Mouse (Mus musculus) forelimb bud, embryonic 11.5 days (tissue): ENCODE measurements around the gene Foxi3.

Experiments used
- DNase-seq: peaks from one replicate; pipeline ENCODE4 v3.0.0-alpha.2; 2012; ENCODE audit warnings: low read depth, low spot score

Foxi3 gene

DNA sequence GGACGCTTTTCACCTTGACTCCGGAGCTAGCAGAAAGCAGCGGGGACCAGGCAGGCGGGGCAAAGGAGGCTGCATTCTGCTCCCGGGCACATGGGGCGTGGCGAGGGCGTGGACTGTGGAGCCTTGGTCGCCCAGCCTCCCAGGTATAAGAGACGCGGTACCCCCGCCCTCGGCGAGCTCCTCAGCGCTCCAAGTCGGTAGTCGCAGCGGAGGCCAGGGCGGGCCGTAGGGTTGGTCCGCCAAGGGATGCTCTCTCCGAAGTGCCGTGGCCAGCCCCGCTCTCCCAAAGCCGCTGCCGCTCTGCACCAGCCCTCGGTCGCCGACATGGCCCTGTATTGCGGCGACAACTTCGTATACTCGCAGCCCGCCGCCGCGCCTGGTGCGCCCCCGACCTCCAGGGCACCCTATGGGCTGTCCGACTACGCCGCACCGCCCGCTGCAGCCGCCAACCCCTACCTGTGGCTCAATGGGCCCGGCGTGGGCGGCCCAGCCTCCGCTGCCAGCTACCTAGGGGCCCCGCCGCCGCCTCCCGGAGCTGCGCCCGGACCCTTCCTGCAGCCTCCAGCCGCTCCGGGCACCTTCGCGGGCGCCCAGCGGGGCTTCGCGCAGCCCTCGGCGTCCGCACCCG is at the start of gene Foxi3:
Gene Foxi3, plus strand, starts transcription at position 247 of the 628 bp plus-strand sequence.
- peak; percentile 55 for DNase-seq

DNA sequence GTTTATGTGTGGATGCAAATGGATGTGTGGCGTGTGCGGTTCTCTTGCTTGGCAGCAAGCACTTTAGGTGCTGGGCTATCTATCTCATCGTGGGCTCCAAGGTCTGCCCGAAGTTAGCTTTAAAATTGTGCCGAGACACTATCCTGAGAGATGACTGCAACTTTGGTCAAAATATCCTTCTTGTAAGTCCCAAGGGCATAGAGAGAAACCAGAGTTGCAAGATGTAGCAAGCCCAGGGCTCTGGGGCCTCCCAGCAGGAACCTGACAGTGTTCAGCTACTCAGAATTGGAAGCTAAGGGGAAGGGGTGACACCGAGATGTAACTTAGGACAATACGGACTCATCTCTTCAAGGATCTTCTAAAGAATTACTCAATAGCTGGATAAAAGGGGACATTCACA is 46.8 kb upstream of the Foxi3 start:
- no peak for DNase-seq

DNA sequence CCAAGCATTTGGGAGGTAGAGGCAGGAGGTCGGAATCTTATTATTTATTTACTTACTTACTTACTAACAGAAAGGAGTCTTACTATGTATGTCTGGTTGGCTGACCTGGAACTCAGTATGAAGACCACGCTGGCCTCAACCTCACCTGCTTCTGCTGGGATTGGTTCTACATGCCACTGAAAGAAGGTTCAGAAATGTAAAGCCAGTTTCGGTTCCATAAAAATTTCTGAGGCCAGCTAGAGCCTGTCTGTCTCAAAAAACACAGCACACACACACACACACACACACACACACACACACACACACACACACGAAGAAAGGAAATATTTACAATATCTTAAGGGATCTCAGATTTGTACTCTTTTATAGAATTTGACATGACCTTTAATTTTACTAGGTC is 46.0 kb upstream of the Foxi3 start:
- DNase-seq, result no peak

DNA sequence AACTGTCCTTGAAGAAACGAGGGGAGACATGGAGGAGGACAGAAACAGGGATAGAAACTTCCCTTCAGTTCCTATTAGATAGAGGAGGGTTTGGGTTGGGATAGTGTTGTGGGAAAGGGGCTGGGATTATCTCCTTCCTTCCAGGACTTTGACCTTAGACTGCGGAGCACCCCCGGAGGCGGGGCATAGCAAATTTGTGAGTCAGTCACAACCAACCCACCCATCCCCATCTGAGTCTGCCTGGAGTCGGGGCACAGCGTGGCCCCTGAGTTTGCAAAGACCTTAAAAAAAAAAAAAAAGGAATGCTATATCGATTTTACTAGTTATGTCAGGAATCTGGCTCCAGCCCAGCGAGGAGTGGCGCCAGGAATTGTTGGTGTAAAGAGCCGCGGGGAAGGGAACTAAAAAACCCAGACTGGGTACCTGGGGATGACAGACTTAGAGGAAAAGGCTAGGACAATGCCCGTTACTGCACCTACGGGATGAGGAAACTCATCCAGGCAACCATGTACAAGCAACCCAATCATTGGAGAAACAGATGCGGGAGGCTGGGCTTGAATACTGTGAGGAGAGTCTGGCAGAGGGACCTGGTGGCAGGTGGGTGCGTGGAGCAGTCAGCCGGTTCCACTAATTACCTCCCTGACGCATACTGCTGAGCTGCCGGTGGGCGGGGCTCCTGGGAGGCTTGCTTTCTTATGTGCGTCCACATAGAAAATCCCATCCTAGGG is 44.5 kb upstream of the Foxi3 start:
- DNase-seq, result peak; percentile 21

DNA sequence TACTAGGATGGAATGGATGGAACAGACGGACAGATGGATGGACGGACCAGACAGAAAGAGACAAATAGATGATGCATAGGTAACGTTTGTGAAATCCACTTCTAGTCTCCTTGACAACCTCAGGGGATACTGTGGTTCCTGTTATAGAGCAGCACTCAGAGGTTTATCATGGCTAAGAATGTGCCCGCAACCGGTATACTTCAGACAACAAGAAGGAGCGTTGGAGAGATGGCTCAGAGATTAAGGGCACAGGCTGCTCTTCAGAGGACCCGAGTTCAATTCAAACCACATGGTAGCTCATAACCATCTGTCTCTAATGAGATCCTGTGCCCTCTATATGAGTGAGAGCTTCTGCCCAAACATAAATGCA is 44.0 kb upstream of the Foxi3 start:
- DNase-seq, result no peak

DNA sequence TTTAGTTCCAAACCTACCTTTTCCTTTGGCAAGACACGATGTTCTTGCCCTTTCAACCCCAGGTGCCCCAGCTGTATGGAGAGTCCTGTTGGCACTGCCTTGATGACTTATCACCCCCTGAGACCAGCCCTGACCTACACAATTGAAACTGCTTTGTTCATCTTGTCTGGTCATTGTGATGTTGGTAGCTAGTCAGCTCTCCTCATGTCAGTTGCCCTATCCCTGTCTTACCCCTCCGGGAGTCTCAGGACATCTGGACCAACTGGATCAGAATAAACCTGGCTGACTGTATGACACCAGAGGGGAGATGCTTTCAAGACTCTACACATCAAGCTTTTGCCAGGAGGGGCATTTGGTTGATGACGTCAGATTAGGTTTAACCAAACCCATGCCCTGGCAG is 37.5 kb upstream of the Foxi3 start, which contains the start of gene Tex37:
Gene Tex37, minus strand, starts transcription at position 101 of the 400 bp plus-strand sequence.
- DNase-seq, result no peak

DNA sequence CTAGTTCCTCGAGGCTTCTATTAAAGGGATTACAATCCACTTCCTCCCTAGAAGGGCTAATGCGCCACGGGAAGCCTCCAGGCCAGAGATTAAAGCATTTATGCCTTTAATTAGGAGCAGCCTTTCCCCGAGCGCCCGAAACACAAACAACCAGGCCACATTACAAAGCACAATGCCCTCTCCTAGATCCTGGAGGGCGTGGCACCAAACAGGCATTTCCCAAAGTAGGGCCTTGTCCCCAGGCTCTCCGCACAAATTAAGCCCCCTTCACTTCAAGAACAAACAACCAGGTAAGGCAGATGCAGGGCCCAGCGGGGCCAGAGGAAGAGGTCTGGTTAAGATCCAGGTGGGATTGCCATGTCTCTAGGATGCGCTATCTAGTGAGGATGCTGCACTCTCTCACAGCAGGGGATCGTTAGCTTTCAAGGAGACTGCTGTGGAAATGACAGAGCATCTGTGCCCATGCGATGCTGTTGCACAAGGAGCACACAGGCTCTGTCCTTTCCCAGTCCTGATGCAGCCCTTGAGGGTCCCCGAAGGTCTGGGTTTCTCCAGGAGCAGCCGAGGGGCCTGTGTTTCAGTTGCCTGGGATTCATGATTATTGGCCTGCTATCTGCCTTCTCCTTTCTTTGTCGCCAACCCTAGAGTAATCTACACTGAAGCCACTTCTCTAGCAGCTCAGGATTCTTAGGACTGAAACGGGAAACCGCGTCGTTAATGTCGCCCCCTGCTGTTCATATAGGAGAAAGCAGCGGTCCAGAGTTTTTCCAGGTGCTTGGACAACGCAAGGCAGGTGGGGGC is 34.9 kb upstream of the Foxi3 start:
- DNase-seq, result peak; percentile 76

DNA sequence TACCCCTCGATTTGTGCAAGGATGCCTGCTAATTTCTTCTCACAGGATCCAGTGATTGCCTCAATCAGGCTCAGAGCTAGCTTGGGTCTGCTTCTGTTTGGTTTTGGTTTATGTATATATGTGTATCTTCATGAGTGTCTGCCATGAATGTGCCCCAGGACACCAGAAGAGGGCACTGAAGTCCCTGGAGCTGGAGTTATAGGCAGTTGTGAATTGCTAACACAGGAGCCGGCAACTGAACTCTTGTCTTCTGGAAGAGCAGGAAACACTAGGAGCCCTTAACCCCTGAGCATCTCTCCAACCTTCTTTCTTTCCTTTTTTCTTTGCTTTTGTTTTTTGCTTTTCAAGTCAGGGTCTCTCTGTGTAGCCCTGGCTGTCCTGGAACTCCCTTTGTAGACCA is 24.5 kb upstream of the Foxi3 start:
- DNase-seq, result no peak

DNA sequence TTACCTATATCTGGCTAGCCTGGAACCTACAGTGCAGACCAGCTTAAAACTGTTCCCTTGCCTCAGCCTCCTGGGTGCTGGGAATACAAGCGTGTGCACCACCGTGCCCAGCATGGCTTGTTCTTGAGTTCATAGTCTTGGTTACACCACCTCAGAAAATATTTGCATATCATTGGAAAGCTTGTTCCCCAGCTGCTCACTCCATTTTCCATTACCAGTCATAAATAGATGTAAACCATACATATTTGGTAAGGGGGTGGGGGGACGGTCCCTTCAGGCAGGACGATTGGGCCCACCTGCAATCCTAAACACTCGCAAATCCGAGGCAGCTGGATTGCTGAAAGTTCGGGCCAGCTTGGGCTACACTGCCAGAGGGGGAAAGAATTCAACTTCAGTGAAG is 3.1 kb upstream of the Foxi3 start:
- DNase-seq, result no peak

DNA sequence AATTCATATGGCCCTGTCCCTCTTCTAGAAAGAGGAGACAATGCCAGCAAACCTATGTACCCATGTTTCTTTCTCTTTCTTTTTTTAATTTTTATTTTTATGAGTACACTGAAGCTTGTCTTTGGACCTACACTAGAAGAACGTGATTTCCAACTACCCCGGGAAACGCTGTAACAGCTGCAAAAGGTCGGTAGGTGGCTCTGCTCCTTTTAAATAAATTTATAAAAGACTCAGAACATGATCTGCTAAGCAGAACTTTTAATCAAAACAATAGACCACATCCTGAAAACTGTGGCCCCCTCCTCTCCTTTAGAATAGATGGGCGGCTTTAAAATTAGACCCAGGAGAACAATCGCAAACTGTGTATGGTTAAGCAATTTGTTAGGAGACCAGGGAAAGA is 2.3 kb upstream of the Foxi3 start:
- DNase-seq, result no peak

DNA sequence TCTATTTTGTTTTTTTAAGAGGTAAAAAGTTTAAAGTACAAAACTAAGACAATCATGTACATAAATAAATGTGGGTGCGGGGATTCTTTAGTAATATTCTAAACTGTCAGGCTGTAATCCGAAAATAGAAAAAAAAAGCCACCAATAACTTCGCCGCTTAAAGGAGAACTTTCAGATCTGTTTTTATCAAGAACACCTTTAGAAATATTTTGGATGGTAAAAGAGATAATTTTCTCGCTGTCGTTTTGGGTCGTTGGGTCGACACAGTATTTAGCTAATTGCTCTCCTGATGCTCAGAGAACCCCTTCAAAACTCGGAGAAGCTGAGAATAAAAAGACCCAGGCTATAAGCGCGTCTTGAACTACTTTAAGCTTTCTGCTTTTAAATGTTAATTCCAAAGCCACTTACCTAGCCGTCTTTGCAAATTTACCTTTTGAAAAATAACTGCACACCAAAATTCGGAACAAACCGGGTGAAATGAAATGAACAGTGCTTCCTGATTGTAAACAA is 985 bp upstream of the Foxi3 start:
- no peak for DNase-seq

DNA sequence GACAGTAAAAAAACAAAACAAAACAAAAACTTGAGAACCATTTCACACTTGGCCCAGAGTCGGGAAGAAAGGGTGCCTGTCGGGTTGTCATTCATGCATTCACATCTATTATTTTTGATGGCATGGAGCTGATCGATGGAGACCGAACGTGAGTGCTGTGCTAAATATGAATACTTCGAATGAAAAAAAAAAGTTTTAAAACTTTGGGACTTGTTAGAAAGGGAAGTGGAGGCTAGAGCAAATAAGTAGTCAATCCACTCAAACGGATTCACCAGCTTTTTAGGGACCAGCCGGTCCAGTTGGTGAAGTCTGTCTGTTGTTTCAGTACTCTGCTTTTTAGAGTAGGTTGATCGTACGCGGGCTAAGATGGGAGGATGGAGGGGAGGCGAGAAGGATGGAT is 490 bp upstream of the Foxi3 start:
- no peak for DNase-seq

DNA sequence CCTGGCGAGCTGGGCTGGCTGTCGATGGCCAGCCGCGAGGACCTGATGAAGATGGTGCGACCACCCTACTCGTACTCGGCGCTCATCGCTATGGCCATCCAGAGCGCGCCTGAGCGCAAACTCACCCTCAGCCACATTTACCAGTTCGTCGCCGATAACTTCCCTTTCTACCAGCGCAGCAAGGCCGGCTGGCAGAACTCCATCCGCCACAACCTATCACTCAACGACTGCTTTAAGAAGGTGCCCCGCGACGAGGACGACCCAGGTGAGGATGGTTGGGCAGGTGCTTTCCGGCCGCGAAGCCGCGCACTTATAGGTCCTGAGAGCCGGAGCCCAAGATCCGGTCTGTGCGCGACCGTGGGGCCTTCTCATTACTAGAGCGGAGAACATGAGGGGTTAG is 605 bp downstream of the Foxi3 start:
- no peak for DNase-seq

DNA sequence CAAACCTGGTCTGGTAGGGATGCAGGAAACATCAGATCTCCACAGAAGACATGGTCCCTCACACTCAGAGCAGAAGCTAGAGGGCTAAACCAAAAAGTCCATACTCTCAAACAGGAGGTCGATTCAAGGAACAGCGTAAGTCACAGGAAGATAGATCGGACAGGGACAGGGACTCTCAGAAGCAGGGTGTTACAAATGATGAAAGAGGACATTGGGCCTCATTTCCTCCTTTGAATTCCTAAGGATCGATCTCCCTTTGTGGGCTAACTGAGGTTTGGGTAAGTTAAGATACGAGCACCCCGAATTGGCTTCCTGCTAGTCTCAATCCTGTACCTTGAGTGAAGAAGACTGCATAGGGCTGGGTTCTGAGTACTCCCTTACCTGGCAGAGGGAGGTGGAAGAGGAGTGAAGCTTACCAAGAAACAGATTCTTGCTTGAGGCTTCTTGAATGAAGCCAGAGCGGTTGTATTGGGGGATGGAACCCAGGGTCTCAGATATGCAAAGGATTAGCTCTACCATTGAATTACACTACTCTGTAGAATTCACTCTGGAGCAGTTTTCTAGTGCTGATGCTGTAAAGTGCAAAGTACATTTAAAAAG is 1.1 kb downstream of the Foxi3 start:
- DNase-seq, result no peak

DNA sequence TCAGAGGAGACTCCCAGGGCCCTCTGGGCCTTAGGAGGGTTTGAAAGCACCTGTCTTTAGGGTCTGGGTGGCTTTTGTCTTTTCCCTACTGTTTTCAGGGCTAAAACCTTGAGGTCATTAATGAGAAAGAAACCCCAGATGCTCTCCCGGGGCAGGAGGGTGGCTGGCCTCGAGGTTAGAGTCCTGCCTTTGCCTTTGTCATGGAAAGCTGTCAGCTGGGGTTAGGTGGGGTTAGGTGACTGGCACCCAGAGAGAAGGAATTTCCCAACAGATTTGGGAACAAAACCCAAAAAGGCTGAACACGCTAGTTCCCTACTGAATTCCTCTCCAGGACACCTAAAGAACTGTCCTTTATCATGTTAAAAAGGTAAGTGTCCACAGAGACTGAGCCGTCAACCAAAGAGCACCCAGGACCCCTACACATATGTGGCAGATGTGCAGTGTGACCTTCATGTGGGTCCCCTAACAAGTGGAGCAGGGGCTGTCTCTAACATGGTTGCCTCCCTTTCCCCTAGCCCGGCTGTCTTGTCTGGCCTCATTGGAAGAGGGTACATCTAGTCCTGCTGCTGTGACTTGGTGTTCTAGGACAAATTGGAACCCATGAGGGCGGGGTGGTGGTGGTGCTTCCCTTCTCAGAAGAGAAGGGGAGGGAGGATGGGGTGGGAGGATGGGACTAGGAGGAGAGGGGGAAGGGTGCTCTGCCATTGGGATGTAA is 7.9 kb downstream of the Foxi3 start:
- DNase-seq, result no peak

DNA sequence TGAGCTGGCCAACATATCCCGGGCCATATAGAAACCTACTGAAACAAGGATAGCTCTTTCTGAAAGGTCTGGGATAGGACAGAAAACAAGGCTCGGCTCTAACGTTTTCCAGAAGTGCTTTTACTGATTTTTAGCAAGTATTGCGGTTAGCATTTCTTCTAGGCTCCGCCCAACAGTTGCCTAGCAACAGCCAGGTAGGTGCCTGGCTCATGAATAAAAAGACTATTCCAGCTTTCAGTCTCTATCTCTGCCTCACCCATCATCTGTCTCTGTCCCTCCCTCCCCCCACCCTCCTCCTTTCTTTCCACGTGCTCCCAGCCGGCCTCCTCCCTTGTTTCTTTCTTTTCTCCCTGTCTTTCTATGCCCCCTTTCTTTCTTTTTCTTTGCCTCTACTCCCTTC is 9.4 kb downstream of the Foxi3 start:
- DNase-seq, result no peak

DNA sequence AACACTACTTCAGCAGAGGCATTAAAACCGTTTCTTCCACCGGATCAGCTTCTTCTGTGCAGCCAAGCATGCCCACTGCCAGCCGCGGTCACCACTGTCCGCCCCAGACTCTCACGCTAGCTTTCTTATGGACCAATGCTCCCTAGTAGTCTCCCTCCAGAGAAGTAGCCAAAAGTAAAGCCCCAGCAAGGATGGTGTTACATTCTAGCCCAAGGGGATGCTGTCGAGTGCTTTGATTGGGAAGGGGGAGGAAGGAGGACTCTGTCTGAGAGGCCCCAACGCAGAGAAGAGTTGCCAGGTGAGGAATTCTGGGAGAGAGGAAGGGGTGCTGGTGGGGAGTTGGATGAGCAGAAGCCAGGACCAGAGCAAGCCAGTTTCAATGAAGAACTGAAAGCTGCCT is 11.1 kb downstream of the Foxi3 start:
- DNase-seq, result no peak

DNA sequence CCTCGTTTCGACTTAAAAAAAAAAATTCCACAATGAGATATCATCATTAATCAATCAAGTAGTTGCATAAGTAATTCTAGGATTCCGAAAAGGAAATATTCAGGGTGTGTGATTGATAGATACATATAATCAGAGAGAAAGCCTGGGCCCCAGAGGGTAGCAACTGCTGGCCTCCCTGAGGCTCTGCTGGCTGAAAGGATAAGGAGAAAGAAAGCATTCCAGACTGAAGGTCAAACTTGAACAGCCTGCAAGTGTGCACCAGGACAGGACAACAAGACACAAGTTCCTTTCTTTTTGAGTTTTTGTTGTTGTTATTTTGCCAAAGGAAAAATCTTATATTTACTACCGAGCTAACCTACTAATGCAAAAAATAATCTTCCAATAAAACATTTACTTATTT is 12.0 kb downstream of the Foxi3 start:
- DNase-seq, result no peak

DNA sequence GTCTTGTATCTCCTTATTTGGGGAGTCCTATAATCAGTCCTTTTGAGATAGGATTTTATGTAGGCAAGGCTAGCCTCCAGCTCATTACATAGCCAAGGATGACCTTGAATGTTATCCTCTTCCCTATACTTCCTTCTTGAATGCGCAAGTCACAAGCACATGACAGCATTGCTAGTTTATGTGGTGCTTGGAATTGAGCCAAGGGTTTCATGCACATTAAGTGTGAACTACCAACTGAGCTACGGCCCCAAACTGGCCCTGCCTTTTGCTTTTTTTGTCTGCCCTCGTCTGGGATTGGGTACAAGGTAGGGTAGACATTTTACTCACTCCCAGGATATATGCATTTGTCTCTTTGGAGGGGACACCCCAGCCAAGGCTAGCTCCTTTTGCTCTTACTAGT is 16.7 kb downstream of the Foxi3 start:
- DNase-seq, result no peak

DNA sequence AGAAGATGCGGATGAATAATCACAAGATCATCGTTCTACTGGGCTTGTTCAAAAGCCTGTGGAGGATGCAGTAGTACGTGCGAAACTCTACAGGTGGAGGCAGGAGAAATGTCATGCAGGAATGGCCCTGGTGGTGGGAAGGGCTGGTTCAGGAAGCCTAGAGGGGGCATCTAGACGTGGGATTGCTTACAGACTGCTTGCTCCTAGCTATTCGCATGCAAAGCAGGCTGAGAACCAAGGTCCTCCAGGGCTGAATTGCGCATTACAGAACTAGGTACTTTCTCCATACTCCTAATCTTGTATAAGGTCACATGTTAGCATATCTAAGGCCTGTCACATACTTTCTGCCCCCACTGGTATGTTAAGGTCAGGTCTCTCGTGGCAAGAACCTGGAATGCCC is 24.7 kb downstream of the Foxi3 start:
- DNase-seq, result no peak

DNA sequence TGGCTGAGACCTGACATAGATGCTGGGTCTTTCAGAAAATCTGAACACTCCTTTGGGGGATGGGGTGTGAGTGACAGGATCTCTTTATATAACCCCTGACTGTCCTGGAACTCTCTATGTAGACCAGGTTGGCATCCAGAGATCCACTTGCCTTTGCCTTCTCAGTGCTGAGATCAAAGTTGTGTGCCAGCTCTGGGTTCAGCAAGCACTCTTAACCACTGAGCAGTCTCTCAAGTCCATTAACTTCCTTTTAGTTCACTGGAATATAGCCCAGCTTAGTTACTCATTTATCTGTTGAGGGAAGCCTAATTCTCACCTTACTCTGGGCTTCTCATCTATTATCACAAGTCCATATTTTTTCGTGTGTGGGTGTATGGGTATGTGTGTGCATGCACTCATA is 26.1 kb downstream of the Foxi3 start:
- no peak for DNase-seq

DNA sequence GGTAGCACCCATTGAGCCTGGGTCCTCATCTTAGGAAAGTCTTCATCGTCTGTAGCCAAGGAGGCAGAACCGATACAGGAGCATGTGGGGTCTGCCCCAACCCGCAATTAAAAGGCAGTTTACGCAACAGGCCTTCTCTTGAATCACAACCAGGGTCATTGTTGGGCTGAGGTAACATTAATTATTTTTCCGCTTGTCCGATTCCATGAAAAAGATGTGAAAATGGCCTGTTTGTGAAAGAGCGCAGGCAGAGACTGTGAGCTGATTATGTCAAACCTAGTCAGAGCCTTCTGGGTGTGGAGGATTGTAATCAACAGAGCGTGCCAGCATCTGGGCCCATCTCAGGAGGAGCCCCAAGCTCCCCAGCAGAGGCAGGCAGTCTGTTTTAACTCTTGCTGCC is 30.4 kb downstream of the Foxi3 start:
- DNase-seq, result no peak
